Mouse (Mus musculus) lung, embryonic 16.5 days (tissue): ENCODE data around the gene Map4k2. TPM values are rescaled to one million over a fixed set of nuclear protein-coding genes. Genes with fewer than 3 reads are reported as not detected.

Source experiments
- ATAC-seq: fragments of 200-750 bp; cut with Nextera tagmentation; 2 replicates; pipeline ENCODE4 v1.8.0; 2017; ENCODE audit warnings: low read depth, mild to moderate bottlenecking, moderate library complexity
- H3K27ac ChIP-seq: fragments of 300-500 bp; sonication (generic); 2 replicates; pipeline ENCODE4 v1.5.1; 2014; ENCODE audit warnings: mild to moderate bottlenecking, control low read depth, low read length
- H3K27me3 ChIP-seq: fragments of 300-500 bp; sonication (generic); 2 replicates; pipeline ENCODE4 v1.6.1; 2014; ENCODE audit warnings: low read depth, low read length, mixed read lengths; ENCODE audit not compliant: control insufficient read depth, insufficient read depth
- H3K36me3 ChIP-seq: fragments of 300-500 bp; sonication (generic); 2 replicates; pipeline ENCODE4 v1.6.1; 2014; ENCODE audit warnings: low read length; ENCODE audit not compliant: control insufficient read depth, insufficient read depth
- H3K4me1 ChIP-seq: fragments of 300-500 bp; sonication (generic); replicated peaks from 2 replicates; pipeline ENCODE4 v1.6.1; 2014; ENCODE audit warnings: low read length, mixed read lengths; ENCODE audit not compliant: control insufficient read depth, insufficient read depth
- H3K4me2 ChIP-seq: fragments of 300-500 bp; sonication (generic); 2 replicates; pipeline ENCODE4 v1.6.1; 2014; ENCODE audit warnings: low read depth, low read length, control low read depth
- H3K4me3 ChIP-seq: fragments of 300-500 bp; sonication (generic); 2 replicates; pipeline ENCODE4 v1.5.1; 2014; ENCODE audit warnings: mild to moderate bottlenecking, low read length, control low read depth
- H3K9ac ChIP-seq: fragments of 300-500 bp; sonication (generic); 2 replicates; pipeline ENCODE4 v1.6.1; 2014; ENCODE audit warnings: low read length, control low read depth
- H3K9me3 ChIP-seq: fragments of 300-500 bp; sonication (generic); 2 replicates; pipeline ENCODE4 v1.6.1; 2016; ENCODE audit warnings: low read length; ENCODE audit not compliant: control insufficient read depth
- WGBS: fragments of 180-500 bp; shearing (Covaris S2); extraction: QIAGEN DNeasy Blood & Tissue Kit; methylation state at CpG from one replicate; pipeline ENCODE4 v1.1.7; 2014; 5-methylcytosine and 5-hydroxymethylcytosine counted together
- polyA plus RNA-seq: library from polyadenylated mRNA; unstranded; fragments of >200 nt; fragmentation: Nextera tagmentation; extraction: Ambion mirVana; gene quantifications from 2 replicates; pipeline ENCODE4 v1.2.1, GENCODE M21; 2015

Map4k2 gene
- polyA plus RNA-seq, 1 experiment from 2014 or later = 24.8 TPM

DNA sequence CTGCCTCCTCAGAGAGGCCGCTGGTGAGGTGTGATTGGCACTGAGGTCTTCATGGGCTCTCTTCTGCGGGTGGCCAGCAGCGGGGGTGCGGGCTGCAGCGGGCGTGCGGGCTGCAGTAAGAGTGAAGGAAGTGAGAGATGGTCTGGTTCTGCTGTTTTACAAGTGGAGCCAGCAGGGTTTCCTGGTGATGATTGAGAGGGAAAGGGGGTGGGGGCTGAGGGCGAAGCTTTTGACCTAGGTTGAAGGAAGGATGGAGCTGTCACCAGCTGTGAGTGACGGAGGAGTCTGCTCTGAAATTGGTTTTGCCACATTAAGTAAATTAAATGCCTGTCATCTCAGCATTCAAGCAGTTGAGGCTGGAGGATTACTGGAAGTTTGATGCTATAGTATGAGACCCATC, 7.8 kb downstream of the Map4k2 start:
- H3K36me3 ChIP-seq = peaks cover 18% of the 10 kb centered on the region
- 61% methylated on average over 9 of the region's 9 CpGs for WGBS
- H3K27me3 ChIP-seq = no peaks in the 10 kb centered on the region
- H3K9me3 ChIP-seq = no peaks in the 10 kb centered on the region
- 0 out of 2 replicates have a peak, but pooled peaks have one; percentile 24 for ATAC-seq
- H3K4me3 ChIP-seq = no peak overlapping the region
- H3K27ac ChIP-seq = peak overlapping the region; percentile 76
- H3K4me1 ChIP-seq = no peaks in the 10 kb centered on the region; the same call in 1 of the 2 replicates
- H3K4me2 ChIP-seq = no peak overlapping the region
- no peak overlapping the region for H3K9ac ChIP-seq

GRCm38 (mm10) chr19:6349215-6349983, 8.5 kb downstream of the Map4k2 start:
- Histone ChIP-seq H3K27ac (peak overlapping the region; percentile 76), H3K9me3 (no peaks in the 10 kb centered on the region), H3K27me3 (no peaks in the 10 kb centered on the region), H3K9ac (no peak overlapping the region), H3K4me3 (no peak overlapping the region), H3K4me1 (no peaks in the 10 kb centered on the region; the same call in 1 of the 2 replicates), H3K36me3 (peaks cover 18% of the 10 kb centered on the region), H3K4me2 (no peak overlapping the region)
- ATAC-seq = peak; percentile 70
- WGBS = 27% methylated on average over 14 of the region's 14 CpGs

DNA sequence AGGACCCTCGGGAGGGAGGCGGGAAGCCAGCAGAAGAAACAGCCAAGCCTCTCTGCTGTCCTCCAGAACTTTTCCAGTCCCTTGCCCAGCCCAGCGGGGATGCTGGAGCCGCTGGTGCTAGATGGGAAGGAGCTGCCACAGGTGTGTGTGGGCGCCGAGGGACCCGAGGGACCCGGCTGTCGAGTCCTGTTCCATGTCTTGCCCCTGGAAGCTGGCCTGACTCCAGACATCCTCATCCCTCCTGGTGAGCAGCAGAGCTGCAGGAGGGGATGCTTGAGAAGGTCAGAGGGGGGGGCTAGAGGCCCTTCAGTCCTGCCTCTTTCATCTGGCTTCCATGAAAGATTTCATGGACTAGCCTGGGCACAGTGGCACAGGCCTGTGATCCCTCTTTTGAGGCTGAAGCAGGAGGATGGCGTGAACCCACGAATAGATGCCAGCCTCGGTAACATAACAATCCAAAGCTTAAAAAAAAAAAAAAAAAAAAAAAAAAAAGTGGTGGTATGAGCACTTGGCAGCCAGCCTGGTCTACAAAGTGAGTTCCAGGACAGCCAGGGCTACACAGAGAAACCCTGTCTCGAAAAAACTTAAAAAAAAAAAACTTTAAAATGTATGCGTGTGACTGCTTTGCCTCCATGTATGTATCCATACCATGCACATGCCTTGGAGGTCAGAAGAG, 10.6 kb downstream of the Map4k2 start:
- H3K9ac ChIP-seq = no peak overlapping the region
- no peak for ATAC-seq
- no peak overlapping the region for H3K4me3 ChIP-seq
- H3K27me3 ChIP-seq = no peaks in the 10 kb centered on the region
- no peak overlapping the region for H3K27ac ChIP-seq
- H3K4me2 ChIP-seq = no peak overlapping the region
- H3K36me3 ChIP-seq = peaks cover 10% of the 10 kb centered on the region
- H3K9me3 ChIP-seq = no peaks in the 10 kb centered on the region
- WGBS = 54% methylated on average over 13 of the region's 14 CpGs
- no peaks in the 10 kb centered on the region; the same call in 1 of the 2 replicates for H3K4me1 ChIP-seq

DNA sequence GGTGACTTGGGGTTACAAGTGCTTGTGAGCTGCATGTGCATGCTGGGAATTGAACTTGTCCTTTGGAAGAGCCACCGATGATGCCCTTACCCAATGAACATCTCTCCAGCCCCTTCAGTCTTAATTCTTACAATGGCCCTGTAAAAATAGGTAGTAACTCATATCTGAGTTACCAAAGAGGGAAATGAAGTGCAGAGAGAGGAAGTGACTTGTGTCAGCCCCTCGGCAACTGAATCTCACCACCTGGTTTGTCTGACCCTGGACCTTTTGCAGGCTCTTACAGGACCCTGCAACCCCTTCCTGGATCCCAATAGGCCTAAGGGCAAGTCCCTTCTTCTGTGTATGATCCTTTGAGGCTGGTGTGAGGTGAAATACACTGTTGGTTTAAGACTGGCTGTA, 11.2 kb downstream of the Map4k2 start:
- no peak overlapping the region for H3K4me2 ChIP-seq
- no peak overlapping the region for H3K9ac ChIP-seq
- H3K9me3 ChIP-seq = no peaks in the 10 kb centered on the region
- H3K27ac ChIP-seq = no peak overlapping the region
- H3K27me3 ChIP-seq = no peaks in the 10 kb centered on the region
- H3K4me3 ChIP-seq = no peak overlapping the region
- no peak for ATAC-seq
- peaks cover 5% of the 10 kb centered on the region; the same call in 1 of the 2 replicates for H3K36me3 ChIP-seq
- 77% methylated on average over 2 of the region's 2 CpGs for WGBS
- no peaks in the 10 kb centered on the region; the same call in 1 of the 2 replicates for H3K4me1 ChIP-seq

GRCm38 (mm10) chr19:6354030-6354429, 13.1 kb downstream of the Map4k2 start:
- Histone ChIP-seq H3K9ac (no peak overlapping the region), H3K4me2 (no peak overlapping the region), H3K4me1 (no peaks in the 10 kb centered on the region; the same call in 1 of the 2 replicates), H3K4me3 (no peak overlapping the region), H3K36me3 (peaks cover 4% of the 10 kb centered on the region; the same call in 1 of the 2 replicates), H3K9me3 (no peaks in the 10 kb centered on the region), H3K27ac (no peak overlapping the region), H3K27me3 (no peaks in the 10 kb centered on the region)
- 72% methylated on average over 7 of the region's 7 CpGs for WGBS
- no peak for ATAC-seq

GRCm38 (mm10) chr19:6361291-6361690, 20.4 kb downstream of the Map4k2 start:
- H3K36me3 ChIP-seq = peaks cover 12% of the 10 kb centered on the region
- WGBS = 97% methylated on average over 3 of the region's 3 CpGs
- H3K4me2 ChIP-seq = no peak overlapping the region
- H3K4me1 ChIP-seq = peaks cover 16% of the 10 kb centered on the region
- ATAC-seq = no peak
- no peaks in the 10 kb centered on the region for H3K27me3 ChIP-seq
- H3K9ac ChIP-seq = no peak overlapping the region
- H3K27ac ChIP-seq = no peak overlapping the region
- no peaks in the 10 kb centered on the region for H3K9me3 ChIP-seq
- no peak overlapping the region for H3K4me3 ChIP-seq

DNA sequence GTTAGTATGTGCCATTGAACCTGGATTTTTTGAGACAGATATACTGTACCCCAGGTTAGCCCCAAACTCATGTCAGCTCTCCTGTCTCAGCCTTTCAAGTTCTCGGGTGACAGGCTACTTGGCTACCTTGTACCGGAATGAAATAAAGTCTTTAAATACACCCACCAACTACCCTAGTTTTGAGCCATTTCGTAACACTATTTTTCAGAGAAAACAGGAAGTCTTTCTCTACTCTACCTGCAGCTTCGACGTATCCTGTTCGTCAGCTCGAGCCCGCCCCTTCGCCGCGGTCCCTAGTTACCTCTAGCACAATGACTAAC, 22.1 kb downstream of the Map4k2 start:
- under 1% methylated on average over 11 of the region's 11 CpGs for WGBS
- ATAC-seq = no peak
- peak overlapping the region; percentile 99 for H3K4me3 ChIP-seq
- H3K4me1 ChIP-seq = peaks cover 16% of the 10 kb centered on the region
- H3K36me3 ChIP-seq = peaks cover 24% of the 10 kb centered on the region
- H3K27me3 ChIP-seq = no peaks in the 10 kb centered on the region
- H3K27ac ChIP-seq = peak overlapping the region; percentile 79
- peak overlapping the region; percentile 69 for H3K9ac ChIP-seq
- peak overlapping the region; percentile 82 for H3K4me2 ChIP-seq
- no peaks in the 10 kb centered on the region for H3K9me3 ChIP-seq

DNA sequence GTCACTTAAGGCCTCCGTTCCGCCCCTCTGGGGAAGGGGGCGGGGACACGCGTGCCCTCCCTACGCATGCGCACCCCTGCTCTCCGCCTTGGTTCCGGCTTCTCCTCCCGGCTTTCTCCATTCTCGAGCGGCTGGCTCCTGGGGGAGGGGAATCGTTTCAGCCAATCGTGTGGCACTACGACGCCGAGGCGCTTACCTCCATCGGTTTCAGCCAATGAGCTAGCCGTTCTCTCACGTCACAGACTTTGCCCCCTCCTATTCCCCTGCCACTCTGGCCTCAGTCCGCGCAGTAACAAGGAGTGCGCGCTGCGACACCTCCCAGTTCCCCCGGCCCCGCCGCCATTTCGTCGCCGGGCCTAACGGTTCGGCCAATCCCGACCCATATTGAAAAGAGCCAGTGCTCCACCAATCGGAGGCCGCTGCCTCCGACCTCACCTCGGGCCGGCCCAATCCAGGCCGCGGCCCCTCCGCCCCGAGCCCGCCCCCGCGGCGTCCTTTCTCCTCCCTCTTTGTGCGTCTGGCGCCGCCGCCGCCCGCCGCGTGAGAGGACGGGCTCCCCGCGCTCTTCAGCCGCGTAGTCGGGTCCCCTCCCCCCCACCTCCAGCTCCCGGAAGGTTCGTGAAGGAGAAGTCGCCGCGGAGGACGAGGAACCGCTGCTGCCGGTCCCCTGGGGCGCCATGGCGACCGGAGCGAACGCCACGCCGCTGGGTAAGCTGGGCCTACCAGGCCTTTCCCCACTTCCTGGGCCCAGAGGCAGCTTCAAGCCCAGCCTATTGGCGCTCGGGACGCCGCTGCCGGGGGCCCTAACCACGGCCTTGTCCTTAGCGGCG, 22.7 kb downstream of the Map4k2 start, which contains the start of gene Sf1:
Sf1 (plus strand) TSS at position 280 of the 830 bp plus-strand sequence.
- under 1% methylated on average over 84 of the region's 85 CpGs for WGBS
- Histone ChIP-seq H3K4me1 (peaks cover 16% of the 10 kb centered on the region), H3K9me3 (no peaks in the 10 kb centered on the region)

More for the DNA sequence above, 22.7 kb downstream of the Map4k2 start, which contains the start of gene Sf1:
- ATAC-seq = peak; percentile 98
- Histone ChIP-seq H3K27ac (peak within 1 kb of the TSS; percentile 99), H3K4me3 (peak within 1 kb of the TSS; percentile 99), H3K36me3 (peaks cover 24% of the 10 kb centered on the region), H3K4me2 (peak within 1 kb of the TSS; percentile 95), H3K9ac (peak within 1 kb of the TSS; percentile 99), H3K27me3 (no peaks in the 10 kb centered on the region)
